24 mouse cellular contexts compared by ENCODE assay signal in the genomic region with DNA sequence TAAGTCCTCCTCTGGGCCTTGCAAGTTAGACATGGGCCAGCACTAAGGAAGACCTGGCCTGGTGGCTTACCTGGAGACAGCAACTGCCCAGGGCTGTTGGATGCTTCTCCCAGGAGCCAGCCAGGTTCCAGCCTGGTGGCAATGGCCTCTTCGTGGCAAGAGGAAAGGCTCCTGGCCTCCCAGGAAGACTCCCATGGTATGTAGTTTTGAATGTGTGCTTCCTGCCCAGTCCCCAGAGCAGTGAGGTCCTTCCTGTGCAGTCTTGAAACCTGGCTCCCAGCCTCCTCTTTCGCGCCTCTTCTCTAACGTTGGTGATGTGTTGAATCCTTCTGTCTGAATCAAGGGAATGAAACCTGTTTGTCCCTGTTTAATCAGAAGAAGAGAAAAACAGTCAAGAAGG. TPM values are rescaled to one million over a fixed set of nuclear protein-coding genes. Genes with fewer than 3 reads are reported as not detected.
DNase-seq lines count a peak whose midpoint lies in the region; ATAC-seq lines count a peak whose summit lies in the region.
"Had no signal": no experiment of that assay in that cellular context is flagged by ENCODE, and none has a peak within 500 bp of the region (broad histone marks: within the 10 kb centered on the region; RNA-seq: fewer than 3 reads in every experiment).

No protein-coding gene starts in this region.

- no peaks in the 10 kb centered on the region for H3K4me1 ChIP-seq in intestine, embryonic 14.5 days (replicated peaks; ENCODE audit: control insufficient read depth, insufficient read depth, low read length)
- H3K4me1 ChIP-seq in intestine, embryonic 15.5 days (replicated peaks): no peaks in the 10 kb centered on the region
- H3K4me1 ChIP-seq in hindbrain, embryonic 16.5 days (ENCODE audit: control insufficient read depth, insufficient read depth, low read depth, low read length): no peaks in the 10 kb centered on the region
- H3K4me1 ChIP-seq: embryonic facial prominence, embryonic 10.5 days; forebrain, embryonic 15.5 days; heart, embryonic 15.5 days; kidney, embryonic 15.5 days; limb, embryonic 13.5 days; midbrain, embryonic 12.5 days had no signal

- no peak for ATAC-seq in intestine, embryonic 14.5 days (replicated peaks; ENCODE audit: low FRiP score, low TSS enrichment, low read depth)
- no peak for ATAC-seq in intestine, embryonic 15.5 days
- ATAC-seq in inflammation-experienced regulatory T-cells, adult 6 months: peak; percentile 36
- ATAC-seq in hindbrain, embryonic 16.5 days: no peak
- ATAC-seq: forebrain, embryonic 15.5 days had no signal

- WGBS in intestine, embryonic 14.5 days: 81% methylated on average over 4 of the region's 4 CpGs
- WGBS in intestine, embryonic 15.5 days: 82% methylated on average over 4 of the region's 4 CpGs
- 92% methylated on average over 4 of the region's 4 CpGs for WGBS in hindbrain, embryonic 16.5 days

- H3K9ac ChIP-seq in intestine, embryonic 14.5 days (ENCODE audit: low read length): no peak overlapping the region
- H3K9ac ChIP-seq in intestine, embryonic 15.5 days: no peak overlapping the region
- no peak overlapping the region for H3K9ac ChIP-seq in hindbrain, embryonic 16.5 days (ENCODE audit: low read depth, low read length)
- H3K9ac ChIP-seq: forebrain, embryonic 15.5 days; heart, embryonic 15.5 days; hindbrain, embryonic 14.5 days; kidney, embryonic 15.5 days; limb, embryonic 13.5 days; midbrain, embryonic 12.5 days had no signal

- no peak overlapping the region for H3K4me2 ChIP-seq in intestine, embryonic 14.5 days (ENCODE audit: low read length)
- no peak overlapping the region for H3K4me2 ChIP-seq in intestine, embryonic 15.5 days (replicated peaks)
- no peak overlapping the region for H3K4me2 ChIP-seq in hindbrain, embryonic 16.5 days (ENCODE audit: low read length)
- H3K4me2 ChIP-seq: forebrain, embryonic 15.5 days; heart, embryonic 15.5 days; hindbrain, embryonic 14.5 days; kidney, embryonic 15.5 days; limb, embryonic 13.5 days; midbrain, embryonic 12.5 days had no signal

- H3K27ac ChIP-seq in intestine, embryonic 14.5 days (ENCODE audit: low read depth): no peak overlapping the region
- H3K27ac ChIP-seq in intestine, embryonic 15.5 days: no peak overlapping the region
- H3K27ac ChIP-seq in hindbrain, embryonic 16.5 days (ENCODE audit: low read depth, low read length): no peak overlapping the region
- H3K27ac ChIP-seq: embryonic facial prominence, embryonic 10.5 days; forebrain, embryonic 15.5 days; heart, embryonic 15.5 days; hindbrain, embryonic 14.5 days; kidney, embryonic 15.5 days; limb, embryonic 13.5 days; midbrain, embryonic 12.5 days had no signal

- H3K9me3 ChIP-seq in intestine, embryonic 14.5 days (ENCODE audit: control insufficient read depth, low read length): no peaks in the 10 kb centered on the region
- H3K9me3 ChIP-seq in intestine, embryonic 15.5 days: no peaks in the 10 kb centered on the region
- no peaks in the 10 kb centered on the region for H3K9me3 ChIP-seq in hindbrain, embryonic 16.5 days (ENCODE audit: control insufficient read depth, low read length)
- H3K9me3 ChIP-seq: embryonic facial prominence, embryonic 10.5 days; forebrain, embryonic 15.5 days; heart, embryonic 15.5 days; kidney, embryonic 15.5 days; limb, embryonic 13.5 days; midbrain, embryonic 12.5 days had no signal

- H3K36me3 ChIP-seq in intestine, embryonic 14.5 days (ENCODE audit: control insufficient read depth, insufficient read depth, low read length): no peaks in the 10 kb centered on the region
- H3K36me3 ChIP-seq in intestine, embryonic 15.5 days: no peaks in the 10 kb centered on the region
- no peaks in the 10 kb centered on the region for H3K36me3 ChIP-seq in hindbrain, embryonic 16.5 days (ENCODE audit: control insufficient read depth, insufficient read depth, low read length)
- H3K36me3 ChIP-seq: embryonic facial prominence, embryonic 10.5 days; forebrain, embryonic 15.5 days; heart, embryonic 15.5 days; kidney, embryonic 15.5 days; limb, embryonic 13.5 days; midbrain, embryonic 12.5 days had no signal

- DNase-seq in intestine, embryonic 14.5 days (ENCODE audit: low spot score): peak; percentile 33
- DNase-seq in thymus, postnatal 4 days: peak; percentile 45
- DNase-seq in thymus, postnatal 10 days (ENCODE audit: low spot score in 2 of 2): no peak
- no peak for DNase-seq in layer of hippocampus, postnatal 25 days (ENCODE audit: extremely low spot score in 1 of 2, low spot score in 1 of 2)
- DNase-seq in cerebellum, adult 9-10 months: no peak
- DNase-seq: adrenal gland, postnatal 14 days; cerebellum, postnatal 10 days; gastrocnemius, postnatal 36 days; heart, postnatal 36 days; kidney, adult 11 months; kidney, postnatal 4 days; lung, adult 2 months; lung, postnatal 14 days; spleen, adult 18-20 months had no signal

- H3K4me3 ChIP-seq in intestine, embryonic 14.5 days (ENCODE audit: low read depth, low read length): no peak overlapping the region
- H3K4me3 ChIP-seq in intestine, embryonic 15.5 days (replicated peaks): no peak overlapping the region
- H3K4me3 ChIP-seq in hindbrain, embryonic 16.5 days (ENCODE audit: low read length): no peak overlapping the region
- H3K4me3 ChIP-seq: embryonic facial prominence, embryonic 10.5 days; forebrain, embryonic 15.5 days; heart, embryonic 15.5 days; kidney, embryonic 15.5 days; limb, embryonic 13.5 days; midbrain, embryonic 12.5 days had no signal

- no peaks in the 10 kb centered on the region for H3K27me3 ChIP-seq in intestine, embryonic 14.5 days (replicated peaks; ENCODE audit: control insufficient read depth, insufficient read depth, low read length)
- H3K27me3 ChIP-seq in intestine, embryonic 15.5 days (replicated peaks): no peaks in the 10 kb centered on the region
- H3K27me3 ChIP-seq in hindbrain, embryonic 16.5 days (replicated peaks; ENCODE audit: control insufficient read depth, insufficient read depth, low read length): no peaks in the 10 kb centered on the region
- H3K27me3 ChIP-seq: forebrain, embryonic 15.5 days; kidney, embryonic 15.5 days; limb, embryonic 13.5 days; midbrain, embryonic 12.5 days had no signal

RNA-seq across cellular contexts. Expression of a gene that starts 11.1 kb away (rescaled TPM):
- 1.4 and 2.1 TPM in 2 replicates for polyA plus RNA-seq in intestine, embryonic 14.5 days (2014; fragmentation: Nextera tagmentation; extraction: Ambion mirVana)
- polyA plus RNA-seq in intestine, embryonic 15.5 days (2015; fragmentation: Nextera tagmentation; extraction: Ambion mirVana): 1.5 and 1.7 TPM in 2 replicates
- 100 to 1,000 TPM; 134 to 138 (median 138) TPM for polyA plus RNA-seq in inflammation-experienced regulatory T-cells, adult 6 months (2017; shearing (Covaris generic))
- total RNA-seq in layer of hippocampus, postnatal 25 days (2021): 1 to 10 TPM; 2.4 to 3.2 TPM
- polyA plus RNA-seq in hindbrain, embryonic 16.5 days (2015; fragmentation: Nextera tagmentation; extraction: Ambion mirVana): 1.3 and 1.4 TPM in 2 replicates

Comparison
In these comparisons a context has a peak if more than half of its experiments do, and no peak if none do; other contexts are left out.
1. DNase-seq: peak in intestine, embryonic 14.5 days (single experiment) and thymus, postnatal 4 days (single experiment); none in thymus, postnatal 10 days (0 of 2), layer of hippocampus, postnatal 25 days (0 of 2) and cerebellum, adult 9-10 months (single experiment).
2. RNA of a gene that starts 11.1 kb away (polyA plus RNA-seq): 134 to 138 TPM in inflammation-experienced regulatory T-cells, adult 6 months; 1.4 to 2.1 TPM in intestine, embryonic 14.5 days, 1.5 to 1.7 TPM in intestine, embryonic 15.5 days and 1.3 to 1.4 TPM in hindbrain, embryonic 16.5 days; every median in the first group is over 10 times any median in the second.